Comparison of ENCODE assay signal across 9 mouse cellular contexts in the genomic region with DNA sequence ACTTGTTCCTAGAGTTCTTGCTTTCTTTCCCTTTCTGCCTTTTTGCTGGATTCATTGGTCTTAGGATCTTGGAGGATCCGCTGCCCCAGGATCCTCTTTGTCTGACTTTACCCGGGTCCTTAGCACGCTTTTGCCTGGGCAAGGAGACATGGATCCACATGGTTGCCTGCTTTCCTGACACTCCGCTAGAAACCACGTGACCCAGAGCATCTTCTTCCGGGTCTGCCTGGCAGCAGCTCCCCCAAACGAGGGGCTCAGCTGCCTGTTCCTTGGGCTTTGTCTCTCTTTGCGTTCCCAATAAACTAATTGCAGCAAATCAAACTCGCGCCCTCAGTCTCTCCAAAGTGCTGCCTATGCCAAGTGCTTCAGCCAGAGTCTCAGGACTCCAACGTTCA. TPM values are rescaled to one million over a fixed set of nuclear protein-coding genes. Genes with fewer than 3 reads are reported as not detected.
DNase-seq lines count a peak whose midpoint lies in the region; ATAC-seq lines count a peak whose summit lies in the region.
"Had no signal": no experiment of that assay in that cellular context is flagged by ENCODE, and none has a peak within 500 bp of the region (broad histone marks: within the 10 kb centered on the region; RNA-seq: fewer than 3 reads in every experiment).

No protein-coding gene starts in this region.

- peaks cover 38% of the 10 kb centered on the region for H3K27me3 ChIP-seq in midbrain, embryonic 10.5 days (ENCODE audit: low read depth, poor library complexity, severe bottlenecking)

- DNase-seq in heart, adult 11 months, result peak; percentile 89
- no peak for DNase-seq in heart, postnatal 25 days (ENCODE audit: low spot score)
- peak; percentile 38 for DNase-seq in thymus, postnatal 4 days
- DNase-seq in thymus, postnatal 0 days (ENCODE audit: low spot score), result no peak
- peak; percentile 43 for DNase-seq in midbrain, embryonic 10.5 days (ENCODE audit: low spot score)
- no peak for DNase-seq in right cerebral cortex, adult 2 months (ENCODE audit: low spot score in 2 of 2)
- DNase-seq in layer of hippocampus, postnatal 10 days (ENCODE audit: low spot score in 2 of 2), result no peak
- DNase-seq: adrenal gland, adult 8-10 months had no signal

- H3K4me3 ChIP-seq in midbrain, embryonic 10.5 days, result peak overlapping the region; percentile 52

- no peaks in the 10 kb centered on the region for H3K36me3 ChIP-seq in midbrain, embryonic 10.5 days

- peaks cover 12% of the 10 kb centered on the region for H3K4me1 ChIP-seq in midbrain, embryonic 10.5 days

- no peaks in the 10 kb centered on the region for H3K9me3 ChIP-seq in midbrain, embryonic 10.5 days (replicated peaks)

- H3K27ac ChIP-seq in midbrain, embryonic 10.5 days (replicated peaks), result peak overlapping the region; percentile 73

- no peak for ATAC-seq in frontal cortex, adult (ENCODE audit: low TSS enrichment)

- intact Hi-C loops in heart, postnatal 25 days (cut with DNase I), result no loop called here

- WGBS in midbrain, embryonic 10.5 days, result 41% methylated on average over 11 of the region's 11 CpGs

RNA-seq across cellular contexts. Expression of gene Krt86, which starts 6.4 kb away (rescaled TPM):
- not detected for total RNA-seq in heart, postnatal 25 days (2021)
- polyA plus RNA-seq in thymus, postnatal 0 days (2015; fragmentation: Nextera tagmentation; extraction: Ambion mirVana), result 0.28 and 0.46 TPM in 2 replicates
- polyA plus RNA-seq in midbrain, embryonic 10.5 days (2016; fragmentation: Nextera tagmentation; extraction: Ambion mirVana), result not detected in 2 replicates
- under 1 TPM in 1 of 2 experiments, not detected in 1; 0.23 TPM for total RNA-seq in layer of hippocampus, postnatal 10 days (2021)
- total RNA-seq: adrenal gland, adult 8-10 months had no signal

RNA-seq across cellular contexts. Expression of gene Krt83, which starts 11.6 kb away (rescaled TPM):
- not detected for total RNA-seq in heart, postnatal 25 days (2021)
- polyA plus RNA-seq in thymus, postnatal 0 days (2015; fragmentation: Nextera tagmentation; extraction: Ambion mirVana), result 1.0 and 1.7 TPM in 2 replicates
- polyA plus RNA-seq in midbrain, embryonic 10.5 days (2016; fragmentation: Nextera tagmentation; extraction: Ambion mirVana), result 0.07 TPM in 1 of 2 replicates, not detected in the other
- total RNA-seq in layer of hippocampus, postnatal 10 days (2021), result not detected
- total RNA-seq: adrenal gland, adult 8-10 months had no signal

RNA-seq across cellular contexts. Expression of gene Krt81, which starts 16.1 kb away (rescaled TPM):
- total RNA-seq in heart, postnatal 25 days (2021), result not detected
- polyA plus RNA-seq in thymus, postnatal 0 days (2015; fragmentation: Nextera tagmentation; extraction: Ambion mirVana), result 0.47 and 0.48 TPM in 2 replicates
- not detected in 2 replicates for polyA plus RNA-seq in midbrain, embryonic 10.5 days (2016; fragmentation: Nextera tagmentation; extraction: Ambion mirVana)
- not detected for total RNA-seq in layer of hippocampus, postnatal 10 days (2021)
- total RNA-seq: adrenal gland, adult 8-10 months had no signal

RNA-seq across cellular contexts. Expression of gene Krt88, which starts 32.1 kb away (rescaled TPM):
- total RNA-seq in heart, postnatal 25 days (2021), result not detected
- polyA plus RNA-seq in thymus, postnatal 0 days (2015; fragmentation: Nextera tagmentation; extraction: Ambion mirVana), result 0.28 TPM in 1 of 2 replicates, not detected in the other
- polyA plus RNA-seq in midbrain, embryonic 10.5 days (2016; fragmentation: Nextera tagmentation; extraction: Ambion mirVana), result not detected in 2 replicates
- total RNA-seq in layer of hippocampus, postnatal 10 days (2021), result not detected
- total RNA-seq: adrenal gland, adult 8-10 months had no signal

RNA-seq across cellular contexts. Expression of gene Gm49425, which starts 37.4 kb away (rescaled TPM):
- total RNA-seq in heart, postnatal 25 days (2021), result not detected
- polyA plus RNA-seq in thymus, postnatal 0 days (2015; fragmentation: Nextera tagmentation; extraction: Ambion mirVana), result 0.13 and 0.39 TPM in 2 replicates
- polyA plus RNA-seq in midbrain, embryonic 10.5 days (2016; fragmentation: Nextera tagmentation; extraction: Ambion mirVana), result not detected in 2 replicates
- total RNA-seq in layer of hippocampus, postnatal 10 days (2021), result not detected
- total RNA-seq: adrenal gland, adult 8-10 months had no signal

Comparison
In these comparisons a context has a peak if more than half of its experiments do, and no peak if none do; other contexts are left out.
1. DNase-seq: peak in heart, adult 11 months (single experiment), thymus, postnatal 4 days (single experiment) and midbrain, embryonic 10.5 days (single experiment); none in heart, postnatal 25 days (single experiment), thymus, postnatal 0 days (single experiment), right cerebral cortex, adult 2 months (0 of 2) and layer of hippocampus, postnatal 10 days (0 of 2).